Mouse (Mus musculus) G1E-ER4 (cell line): ENCODE measurements around the gene Slc30a3. TPM values are rescaled to one million over a fixed set of nuclear protein-coding genes. Genes with fewer than 3 reads are reported as not detected.

ENCODE experiments used
- GATA1 ChIP-seq: IDR thresholded peaks from one replicate; pipeline ENCODE4 v1.8.0; 2012; ENCODE audit warnings: low read length, inconsistent platforms
- polyA plus RNA-seq: library from polyadenylated mRNA; stranded (reverse); fragments of >175 nt; gene quantifications from 2 replicates; pipeline ENCODE4 v1.2.3, GENCODE M21; 2012

The Slc30a3 gene
- polyA plus RNA-seq, 1 experiment, result not detected

GRCm38 (mm10) chr5:31095711-31096480, 12.1 kb downstream of the Slc30a3 start:
- TF ChIP-seq GATA1, result no peak

- no peak for TF ChIP-seq GATA1
These were observed 13.0 kb downstream of the Slc30a3 start for GRCm38 (mm10) chr5:31094799-31095691.

GRCm38 (mm10) chr5:31094100-31094798, 13.8 kb downstream of the Slc30a3 start:
- TF ChIP-seq GATA1, result no peak

- TF ChIP-seq GATA1, result no peak
These were observed 14.6 kb downstream of the Slc30a3 start for GRCm38 (mm10) chr5:31093151-31094041.

GRCm38 (mm10) chr5:31092231-31092975, 15.6 kb downstream of the Slc30a3 start:
- no peak for TF ChIP-seq GATA1

GRCm38 (mm10) chr5:31087131-31087530, 20.9 kb downstream of the Slc30a3 start:
- TF ChIP-seq GATA1, result no peak

GRCm38 (mm10) chr5:31086606-31087005, 21.4 kb downstream of the Slc30a3 start:
- no peak for TF ChIP-seq GATA1

GRCm38 (mm10) chr5:31083949-31084348, 24.1 kb downstream of the Slc30a3 start:
- TF ChIP-seq GATA1, result no peak

- TF ChIP-seq GATA1, result no peak
These were observed 25.0 kb downstream of the Slc30a3 start for GRCm38 (mm10) chr5:31082935-31083625.

GRCm38 (mm10) chr5:31082355-31082754, 25.7 kb downstream of the Slc30a3 start:
- TF ChIP-seq GATA1, result no peak

- TF ChIP-seq GATA1, result no peak
These were observed 26.7 kb downstream of the Slc30a3 start for GRCm38 (mm10) chr5:31081386-31081785.

- TF ChIP-seq GATA1, result no peak
These were observed 27.3 kb downstream of the Slc30a3 start for GRCm38 (mm10) chr5:31080795-31081164.

GRCm38 (mm10) chr5:31080059-31080794, 27.8 kb downstream of the Slc30a3 start:
- TF ChIP-seq GATA1, result no peak

GRCm38 (mm10) chr5:31076346-31076745, 31.7 kb downstream of the Slc30a3 start:
- no peak for TF ChIP-seq GATA1
